Mouse (Mus musculus): ENCODE results near the gene Ctrb1. TPM values are rescaled to one million over a fixed set of nuclear protein-coding genes. Genes with fewer than 3 reads are reported as not detected.

The Ctrb1 gene
- total RNA-seq, 2 experiments from 2014 or later, result not detected

Other genes with a start within 250 kb of the Ctrb1 start
- 4.5 and 6.8 TPM in 2 replicates for gene Wdr59, start 168.9 kb downstream of the Ctrb1 start, total RNA-seq (2015)
- 5.7 and 6.3 TPM in 2 replicates for gene Wdr59, start 168.9 kb downstream of the Ctrb1 start, total RNA-seq (2017)
- gene Znrf1, start 154.9 kb downstream of the Ctrb1 start, total RNA-seq (2015), result 71.1 and 76.6 TPM in 2 replicates
- gene Znrf1, start 154.9 kb downstream of the Ctrb1 start, total RNA-seq (2017), result 57.9 and 66.1 TPM in 2 replicates
- gene Ldhd, start 60.6 kb downstream of the Ctrb1 start, total RNA-seq (2015), result 0.10 and 0.15 TPM in 2 replicates
- gene Ldhd, start 60.6 kb downstream of the Ctrb1 start, total RNA-seq (2017), result 0.14 TPM in 1 of 2 replicates, not detected in the other
- gene Zfp1, start 47.6 kb downstream of the Ctrb1 start, total RNA-seq (2015), result 14.7 and 16.9 TPM in 2 replicates
- 11.2 and 19.2 TPM in 2 replicates for gene Zfp1, start 47.6 kb downstream of the Ctrb1 start, total RNA-seq (2017)
- 0.15 TPM in 1 of 2 replicates, not detected in the other for gene Bcar1, start 52.8 kb upstream of the Ctrb1 start, total RNA-seq (2015)
- gene Bcar1, start 52.8 kb upstream of the Ctrb1 start, total RNA-seq (2017), result not detected in 2 replicates
- 147 and 168 TPM in 2 replicates for gene Cfdp1, start 163.3 kb upstream of the Ctrb1 start, total RNA-seq (2015)
- 176 and 251 TPM in 2 replicates for gene Cfdp1, start 163.3 kb upstream of the Ctrb1 start, total RNA-seq (2017)
- gene Tmem170, start 185.7 kb upstream of the Ctrb1 start, total RNA-seq (2015), result 1.8 and 3.8 TPM in 2 replicates
- 0.78 and 0.87 TPM in 2 replicates for gene Tmem170, start 185.7 kb upstream of the Ctrb1 start, total RNA-seq (2017)
- not detected in 2 replicates for gene Chst5, start 219.4 kb upstream of the Ctrb1 start, total RNA-seq (2015)
- gene Chst5, start 219.4 kb upstream of the Ctrb1 start, total RNA-seq (2017), result not detected in 2 replicates
- 0.37 and 0.91 TPM in 2 replicates for gene Tmem231, start 242.9 kb upstream of the Ctrb1 start, total RNA-seq (2015)
- 0.68 and 0.79 TPM in 2 replicates for gene Tmem231, start 242.9 kb upstream of the Ctrb1 start, total RNA-seq (2017)
- 42.9 and 52.3 TPM in 2 replicates for gene Gabarapl2, start 249.7 kb upstream of the Ctrb1 start, total RNA-seq (2015)
- gene Gabarapl2, start 249.7 kb upstream of the Ctrb1 start, total RNA-seq (2017), result 28.1 and 28.3 TPM in 2 replicates